Mouse (Mus musculus) CH12.LX (cell line): ENCODE measurements around the gene Dhrs1.

Source experiments
- BHLHE40 ChIP-seq: IDR thresholded peaks from 2 replicates; pipeline ENCODE4 v1.6.1; 2011; ENCODE audit warnings: mild to moderate bottlenecking, low read depth, low read length, improper control_type of control experiment
- CHD2 ChIP-seq: IDR thresholded peaks from 2 replicates; pipeline ENCODE4 v1.6.1; 2011; ENCODE audit warnings: low read length, improper control_type of control experiment
- CTCF ChIP-seq, 2 experiments: IDR thresholded peaks in 1 of 2; conservative IDR thresholded peaks in 1 of 2; 2 replicates each; pipeline ENCODE4 v1.5.1; 2011 to 2012; ENCODE audit warnings: low read depth in 2 of 2, low read length in 2 of 2, improper control_type of control experiment in 1 of 2, inconsistent platforms in 1 of 2, mild to moderate bottlenecking in 1 of 2, moderate library complexity in 1 of 2
- GABPA ChIP-seq: IDR thresholded peaks from 2 replicates; pipeline ENCODE4 v1.6.1; 2012; ENCODE audit warnings: low read depth, low read length, improper control_type of control experiment, inconsistent platforms; ENCODE audit not compliant: insufficient replicate concordance
- HCFC1 ChIP-seq: IDR thresholded peaks from 2 replicates; pipeline ENCODE4 v1.6.1; 2012; ENCODE audit warnings: low read depth, mild to moderate bottlenecking, inconsistent platforms, low read length, improper control_type of control experiment
- MXI1 ChIP-seq: IDR thresholded peaks from 2 replicates; pipeline ENCODE4 v1.6.1; 2011; ENCODE audit warnings: mild to moderate bottlenecking, low read depth, low read length, improper control_type of control experiment
- POLR2AphosphoS2 ChIP-seq: IDR thresholded peaks from 2 replicates; pipeline ENCODE4 v1.6.1; 2011; ENCODE audit warnings: low read depth, low read length, improper control_type of control experiment
- UBTF ChIP-seq: IDR thresholded peaks from 2 replicates; pipeline ENCODE4 v1.6.1; 2012; ENCODE audit warnings: low read depth, mild to moderate bottlenecking, inconsistent platforms, low read length, improper control_type of control experiment, moderate library complexity

DNA sequence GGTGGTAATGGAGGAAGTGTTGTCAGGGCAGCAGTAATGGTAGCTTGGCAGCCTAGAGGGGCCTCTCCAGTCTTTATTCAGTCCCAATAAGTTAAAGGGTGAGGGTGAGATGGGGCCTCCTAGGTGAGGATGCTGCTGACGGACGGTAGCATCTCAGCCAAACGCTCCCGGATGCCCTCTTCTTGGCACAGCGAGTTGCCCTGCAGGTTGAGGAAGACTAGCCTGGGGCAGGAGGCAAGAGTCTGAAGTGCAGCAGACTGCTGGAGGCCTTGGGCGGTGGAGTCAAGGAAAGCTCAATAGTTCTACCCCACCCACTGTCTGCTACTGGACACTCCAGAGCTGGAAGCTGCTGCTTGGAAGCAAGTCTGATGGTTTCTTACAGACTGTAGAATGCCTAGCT lies 29.2 kb downstream of the Dhrs1 start:
- no peak for TF ChIP-seq CHD2
- no peak for TF ChIP-seq CTCF (conservative IDR thresholded peaks at IDR 0.05 in 1 of 2, IDR thresholded peaks at IDR 0.05 in 1 of 2; ENCODE audit: low read depth in 2 of 2, low read length in 2 of 2)
- no peak for TF ChIP-seq GABPA
- TF ChIP-seq MXI1: no peak
- no peak for TF ChIP-seq UBTF
- TF ChIP-seq HCFC1: no peak
- TF ChIP-seq BHLHE40: no peak
- TF ChIP-seq POLR2AphosphoS2: no peak
